Mouse (Mus musculus): ENCODE measurements at regions not wholly inside any gene's neighbourhood (a gene's known extent, or its start where the extent isn't known, plus 50 kb on each side); places are given as distances from the start of the nearest gene placed in this dataset.

GRCm38 (mm10) chr8:82678793-82679192, 95.2 kb downstream of the Zfp330 start:
- TF ChIP-seq CTCF (IDR thresholded peaks at IDR 0.05; ENCODE audit: low read depth): no peak
- TF ChIP-seq EP300 (IDR thresholded peaks at IDR 0.05; ENCODE audit: low read depth): no peak
